Mouse (Mus musculus) intestine, embryonic 14.5 days (tissue): Measurements from ENCODE around the gene Fndc9. TPM values are rescaled to one million over a fixed set of nuclear protein-coding genes. Genes with fewer than 3 reads are reported as not detected.
A peak's percentile ranks its signal among the peaks of the same experiment; 100 is the strongest.

Experiments
- ATAC-seq: fragments of 200-750 bp; cut with Nextera tagmentation; replicated peaks from 2 replicates; pipeline ENCODE4 v1.8.0; 2017; ENCODE audit warnings: low read depth, moderate number of reproducible peaks, moderate TSS enrichment, moderate library complexity; ENCODE audit not compliant: low FRiP score, low TSS enrichment
- DNase-seq: peaks from one replicate; pipeline ENCODE4 v3.0.0-alpha.2; 2018; ENCODE audit warnings: low spot score
- H3K27ac ChIP-seq: fragments of 300-500 bp; sonication (generic); 2 replicates; pipeline ENCODE4 v1.5.1; 2014; ENCODE audit warnings: low read depth, mild to moderate bottlenecking, control low read depth
- H3K27me3 ChIP-seq: fragments of 300-500 bp; sonication (generic); replicated peaks from 2 replicates; pipeline ENCODE4 v1.6.1; 2014; ENCODE audit warnings: low read length, control low read depth; ENCODE audit not compliant: control insufficient read depth, insufficient read depth
- H3K36me3 ChIP-seq: fragments of 300-500 bp; sonication (generic); 2 replicates; pipeline ENCODE4 v1.6.1; 2014; ENCODE audit warnings: low read length, control low read depth; ENCODE audit not compliant: control insufficient read depth, insufficient read depth
- H3K4me1 ChIP-seq: fragments of 300-500 bp; sonication (generic); replicated peaks from 2 replicates; pipeline ENCODE4 v1.6.1; 2014; ENCODE audit warnings: low read length, control low read depth, mixed read lengths; ENCODE audit not compliant: control insufficient read depth, insufficient read depth
- H3K4me2 ChIP-seq: fragments of 300-500 bp; sonication (generic); 2 replicates; pipeline ENCODE4 v1.6.1; 2014; ENCODE audit warnings: low read length
- H3K4me3 ChIP-seq: fragments of 300-500 bp; sonication (generic); 2 replicates; pipeline ENCODE4 v1.5.1; 2014; ENCODE audit warnings: low read depth, low read length, control low read depth, mixed read lengths
- H3K9ac ChIP-seq: fragments of 300-500 bp; sonication (generic); 2 replicates; pipeline ENCODE4 v1.6.1; 2014; ENCODE audit warnings: mild to moderate bottlenecking, low read length
- H3K9me3 ChIP-seq: fragments of 300-500 bp; sonication (generic); 2 replicates; pipeline ENCODE4 v1.6.1; 2016; ENCODE audit warnings: low read length, control low read depth; ENCODE audit not compliant: control insufficient read depth
- WGBS: fragments of 180-500 bp; shearing (Covaris S2); extraction: QIAGEN DNeasy Blood & Tissue Kit; methylation state at CpG from one replicate; pipeline ENCODE4 v1.1.7; 2014; 5-methylcytosine and 5-hydroxymethylcytosine counted together
- polyA plus RNA-seq: library from polyadenylated mRNA; unstranded; fragments of >200 nt; fragmentation: Nextera tagmentation; extraction: Ambion mirVana; gene quantifications from 2 replicates; pipeline ENCODE4 v1.2.1, GENCODE M21; 2014

The Fndc9 gene
- polyA plus RNA-seq, 1 experiment from 2014 or later, result 0.09 TPM

DNA sequence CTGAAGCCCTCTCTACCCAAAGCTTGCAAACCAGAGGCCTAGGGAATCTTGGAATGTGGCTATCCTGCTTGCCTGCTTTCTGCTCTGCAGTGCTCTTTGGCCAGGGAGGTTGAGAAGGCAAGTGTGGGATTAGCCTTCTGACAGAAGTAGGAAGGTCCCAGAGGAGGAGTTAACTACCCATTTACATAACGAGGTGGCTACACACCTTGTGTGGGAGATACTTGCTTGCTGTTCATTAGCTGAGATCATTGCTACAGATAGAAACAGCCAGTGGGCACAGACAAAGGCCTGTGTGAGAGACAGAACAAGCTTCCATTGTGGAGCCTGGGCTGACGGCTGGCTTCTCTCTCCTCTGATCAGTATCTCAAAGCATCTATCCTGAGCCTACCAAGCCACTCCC is 25.4 kb upstream of the Fndc9 start:
- Histone ChIP-seq H3K36me3 (no peaks in the 10 kb centered on the region; the same call in 1 of the 2 replicates), H3K4me3 (no peak overlapping the region), H3K27me3 (no peaks in the 10 kb centered on the region), H3K27ac (no peak overlapping the region), H3K4me1 (peaks cover 38% of the 10 kb centered on the region), H3K9me3 (no peaks in the 10 kb centered on the region), H3K4me2 (no peak overlapping the region), H3K9ac (no peak overlapping the region)
- 42% methylated on average over 2 of the region's 2 CpGs for WGBS
- ATAC-seq (no peak), DNase-seq (no peak)

- ATAC-seq, result no peak
Observed at GRCm38 (mm10) chr11:46211858-46212257, 23.5 kb upstream of the Fndc9 start.

DNA sequence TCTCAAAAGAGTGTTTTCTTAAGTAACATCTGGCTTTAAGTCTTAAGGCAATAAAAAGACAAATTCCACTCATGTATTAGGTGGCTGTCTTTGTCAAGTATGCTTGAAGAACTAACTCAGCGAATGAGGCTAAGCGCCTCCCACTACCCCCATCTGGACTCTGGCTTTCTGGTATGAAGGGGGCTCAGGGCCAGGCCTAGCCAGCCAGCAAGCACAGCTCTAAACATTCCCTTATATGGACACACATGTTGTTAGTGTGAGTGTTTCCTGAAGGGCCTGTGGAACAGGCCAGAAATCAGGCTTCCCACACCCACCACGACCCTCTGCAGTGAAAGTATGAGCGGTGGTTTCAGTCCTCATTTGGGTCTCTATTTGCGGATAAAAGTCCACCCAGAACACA is 21.5 kb upstream of the Fndc9 start:
- Histone ChIP-seq H3K4me2 (peak overlapping the region; percentile 18; the same call in 1 of the 2 replicates), H3K27ac (peak overlapping the region; percentile 100), H3K27me3 (no peaks in the 10 kb centered on the region), H3K9ac (peak overlapping the region; percentile 40; the same call in 1 of the 2 replicates), H3K9me3 (no peaks in the 10 kb centered on the region), H3K36me3 (no peaks in the 10 kb centered on the region), H3K4me1 (peaks cover 38% of the 10 kb centered on the region), H3K4me3 (no peak overlapping the region)
- WGBS, result 26% methylated on average over 5 of the region's 5 CpGs
- DNase-seq, result no peak
- peak; percentile 88 for ATAC-seq

More at GRCm38 (mm10) chr11:46211858-46212257, 23.5 kb upstream of the Fndc9 start:
- no peak for DNase-seq
- Histone ChIP-seq H3K27me3 (no peaks in the 10 kb centered on the region), H3K4me3 (no peak overlapping the region), H3K9me3 (no peaks in the 10 kb centered on the region), H3K4me1 (peaks cover 38% of the 10 kb centered on the region), H3K27ac (peak overlapping the region; percentile 100), H3K4me2 (no peak overlapping the region), H3K9ac (no peak overlapping the region), H3K36me3 (no peaks in the 10 kb centered on the region; the same call in 1 of the 2 replicates)
- 30% methylated on average over 3 of the region's 3 CpGs for WGBS

DNA sequence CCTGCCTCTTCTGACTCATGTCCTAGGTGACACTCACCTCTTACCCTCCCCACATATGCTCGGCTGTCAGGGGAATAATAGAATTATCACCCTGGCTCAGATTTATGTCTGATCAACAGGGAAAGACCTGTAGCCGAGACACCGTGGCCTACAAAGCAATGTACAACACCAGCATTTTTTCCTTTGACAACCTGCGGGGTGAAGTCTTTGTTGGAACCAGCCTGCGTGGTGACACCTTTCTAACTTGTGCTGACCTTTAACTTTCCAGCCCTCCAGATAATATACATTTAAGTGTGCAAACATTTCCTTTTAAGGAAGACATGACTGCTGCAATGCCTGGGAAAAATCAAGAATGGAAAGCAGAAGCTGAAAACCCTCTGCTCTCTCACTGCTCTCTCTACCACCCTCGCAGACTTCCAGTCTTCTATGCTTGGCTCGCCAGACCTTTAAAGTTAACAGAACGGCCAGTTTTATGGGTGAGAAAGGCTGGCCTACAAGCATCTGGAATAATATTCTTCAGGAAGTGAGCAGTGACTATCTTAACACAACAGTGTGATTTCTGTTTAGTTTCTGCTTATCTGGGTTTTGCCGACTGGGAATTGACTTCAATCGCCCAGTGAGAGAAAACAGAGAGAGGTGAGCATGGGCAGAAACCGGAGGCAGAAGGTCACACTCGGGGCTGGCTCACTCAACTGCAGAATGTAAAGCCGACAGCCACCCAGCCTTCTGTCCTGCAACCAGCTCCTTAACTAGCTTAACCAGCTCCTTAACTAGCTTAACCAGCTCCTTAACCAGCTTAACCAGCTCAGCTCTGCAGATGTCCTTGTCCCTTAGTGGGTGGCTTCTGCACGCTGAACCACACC is 20.7 kb upstream of the Fndc9 start:
- WGBS, result 15% methylated on average over 14 of the region's 14 CpGs
- Histone ChIP-seq H3K4me2 (peak overlapping the region; percentile 18), H3K9ac (peak overlapping the region; percentile 40), H3K9me3 (no peaks in the 10 kb centered on the region), H3K27ac (peak overlapping the region; percentile 100), H3K36me3 (no peaks in the 10 kb centered on the region), H3K4me1 (peaks cover 38% of the 10 kb centered on the region), H3K27me3 (no peaks in the 10 kb centered on the region), H3K4me3 (no peak overlapping the region)
- peak; percentile 13 for ATAC-seq
- peak; percentile 74 for DNase-seq

GRCm38 (mm10) chr11:46215354-46215753 is 20.0 kb upstream of the Fndc9 start:
- H3K4me2 ChIP-seq, result peak overlapping the region; percentile 17; the same call in 1 of the 2 replicates
- DNase-seq, result peak; percentile 74
- 10% methylated on average over 3 of the region's 3 CpGs for WGBS

DNA sequence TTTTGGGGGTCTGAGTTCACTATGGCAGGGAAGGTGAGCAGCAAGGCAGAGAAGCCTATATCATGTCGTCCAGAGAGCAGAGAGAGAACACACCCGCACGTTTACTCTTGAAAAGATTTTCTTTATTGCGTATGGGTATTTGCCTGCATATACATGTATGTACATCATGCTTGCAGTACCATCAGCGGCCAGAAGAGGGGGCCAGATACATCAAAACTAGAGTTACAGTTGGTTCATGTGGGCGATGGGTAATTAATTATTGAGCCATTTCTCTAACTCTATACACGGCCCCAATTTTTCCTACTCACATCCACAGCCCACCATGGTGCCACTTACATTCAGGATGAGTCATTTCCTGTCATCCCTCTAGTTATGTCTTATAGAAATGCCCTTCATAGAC is 18.7 kb upstream of the Fndc9 start:
- no peak for DNase-seq
- no peaks in the 10 kb centered on the region for H3K36me3 ChIP-seq
- no peak overlapping the region for H3K9ac ChIP-seq
- H3K4me1 ChIP-seq, result peaks cover 30% of the 10 kb centered on the region
- H3K4me2 ChIP-seq, result no peak overlapping the region
- H3K4me3 ChIP-seq, result no peak overlapping the region
- ATAC-seq, result no peak
- H3K9me3 ChIP-seq, result no peaks in the 10 kb centered on the region
- H3K27ac ChIP-seq, result no peak overlapping the region
- 75% methylated on average over 7 of the region's 7 CpGs for WGBS
- no peaks in the 10 kb centered on the region for H3K27me3 ChIP-seq

More at GRCm38 (mm10) chr11:46215354-46215753, 20.0 kb upstream of the Fndc9 start:
- Histone ChIP-seq H3K4me3 (no peak overlapping the region), H3K27ac (peak overlapping the region; percentile 100), H3K36me3 (no peaks in the 10 kb centered on the region), H3K27me3 (no peaks in the 10 kb centered on the region), H3K4me1 (peaks cover 34% of the 10 kb centered on the region), H3K9ac (peak overlapping the region; percentile 20), H3K9me3 (no peaks in the 10 kb centered on the region)
- ATAC-seq, result peak; percentile 80

- no peak overlapping the region for H3K9ac ChIP-seq
- ATAC-seq (no peak), DNase-seq (no peak)
- H3K4me1 ChIP-seq, result peaks cover 23% of the 10 kb centered on the region
- H3K36me3 ChIP-seq, result no peaks in the 10 kb centered on the region
- H3K9me3 ChIP-seq, result no peaks in the 10 kb centered on the region
- WGBS, result 90% methylated on average over 9 of the region's 9 CpGs
- no peak overlapping the region for H3K27ac ChIP-seq
- no peaks in the 10 kb centered on the region for H3K27me3 ChIP-seq
- H3K4me3 ChIP-seq, result no peak overlapping the region
- no peak overlapping the region for H3K4me2 ChIP-seq
Observed at GRCm38 (mm10) chr11:46217686-46218085, 17.6 kb upstream of the Fndc9 start.

DNA sequence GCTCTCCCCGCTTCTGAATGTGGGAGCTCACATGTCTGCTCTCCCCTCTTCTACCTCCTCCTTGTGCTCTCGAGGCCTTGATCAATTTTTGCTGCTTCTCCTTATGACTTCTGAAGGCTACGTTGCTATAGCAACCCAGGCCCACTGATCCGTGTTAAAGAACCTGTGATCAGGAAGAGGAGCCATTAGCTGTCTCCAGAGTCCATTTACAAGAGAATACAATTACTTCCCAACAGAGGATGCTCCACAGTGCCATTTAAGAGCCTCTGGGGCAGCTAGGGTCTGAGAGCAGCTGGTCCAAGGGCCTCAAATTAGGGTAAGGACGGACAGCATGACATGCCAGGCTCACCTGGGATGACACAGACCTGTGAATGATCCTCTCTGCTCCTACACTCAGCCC is 16.7 kb upstream of the Fndc9 start:
- H3K27me3 ChIP-seq, result no peaks in the 10 kb centered on the region
- H3K4me2 ChIP-seq, result no peak overlapping the region
- no peak overlapping the region for H3K4me3 ChIP-seq
- H3K36me3 ChIP-seq, result no peaks in the 10 kb centered on the region
- WGBS, result 45% methylated on average over 5 of the region's 5 CpGs
- no peak for ATAC-seq
- H3K9me3 ChIP-seq, result no peaks in the 10 kb centered on the region
- no peak for DNase-seq
- peaks cover 15% of the 10 kb centered on the region for H3K4me1 ChIP-seq
- no peak overlapping the region for H3K27ac ChIP-seq
- no peak overlapping the region for H3K9ac ChIP-seq

GRCm38 (mm10) chr11:46219380-46219779 is 16.0 kb upstream of the Fndc9 start:
- peaks cover 8% of the 10 kb centered on the region for H3K4me1 ChIP-seq
- H3K9ac ChIP-seq, result no peak overlapping the region
- DNase-seq (no peak), ATAC-seq (no peak)
- H3K4me3 ChIP-seq, result no peak overlapping the region
- no peaks in the 10 kb centered on the region for H3K9me3 ChIP-seq
- H3K4me2 ChIP-seq, result no peak overlapping the region
- no peaks in the 10 kb centered on the region for H3K27me3 ChIP-seq
- 86% methylated on average over 9 of the region's 9 CpGs for WGBS
- no peak overlapping the region for H3K27ac ChIP-seq
- no peaks in the 10 kb centered on the region for H3K36me3 ChIP-seq
